Mouse (Mus musculus): Measurements from ENCODE around the gene Sept3.
"Not testable (repeated sequence)": the region's sequence is repeated elsewhere in the genome, so short reads cannot be mapped to it uniquely, and the experiment has no call there.

Gene Sept3

DNA sequence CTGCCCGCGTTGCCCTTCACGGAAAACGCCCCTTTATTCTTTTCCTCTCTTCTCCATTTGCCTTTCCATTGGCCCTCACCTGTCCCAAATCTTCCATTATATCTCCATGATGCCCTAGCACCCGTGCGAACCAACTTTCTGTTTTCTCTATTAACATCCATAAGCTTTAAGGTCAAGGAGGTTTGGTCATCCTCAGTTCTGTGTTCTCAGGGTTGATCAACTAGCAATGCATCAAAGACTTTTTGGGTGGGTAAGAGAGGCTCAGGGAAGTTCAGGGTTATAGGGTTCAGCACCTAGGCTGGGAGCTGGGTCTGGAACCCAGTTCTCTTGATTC, at the start of gene Sept3:
TSS of gene Sept3 (plus strand) at position 301 of the 334 bp plus-strand sequence.
- DNase-seq (ENCODE audit: low spot score): no peak

GRCm38 (mm10) chr15:82225769-82226168, 48.9 kb upstream of the Sept3 start:
- no peak for DNase-seq (ENCODE audit: low spot score)

- no peak for DNase-seq (ENCODE audit: low spot score)
Measured at GRCm38 (mm10) chr15:82229542-82230045, 45.1 kb upstream of the Sept3 start.

- no peak for DNase-seq (ENCODE audit: low spot score)
Measured at GRCm38 (mm10) chr15:82230098-82230611, 44.5 kb upstream of the Sept3 start.

GRCm38 (mm10) chr15:82231100-82231499, 43.6 kb upstream of the Sept3 start:
- no peak for DNase-seq (ENCODE audit: low spot score)

DNA sequence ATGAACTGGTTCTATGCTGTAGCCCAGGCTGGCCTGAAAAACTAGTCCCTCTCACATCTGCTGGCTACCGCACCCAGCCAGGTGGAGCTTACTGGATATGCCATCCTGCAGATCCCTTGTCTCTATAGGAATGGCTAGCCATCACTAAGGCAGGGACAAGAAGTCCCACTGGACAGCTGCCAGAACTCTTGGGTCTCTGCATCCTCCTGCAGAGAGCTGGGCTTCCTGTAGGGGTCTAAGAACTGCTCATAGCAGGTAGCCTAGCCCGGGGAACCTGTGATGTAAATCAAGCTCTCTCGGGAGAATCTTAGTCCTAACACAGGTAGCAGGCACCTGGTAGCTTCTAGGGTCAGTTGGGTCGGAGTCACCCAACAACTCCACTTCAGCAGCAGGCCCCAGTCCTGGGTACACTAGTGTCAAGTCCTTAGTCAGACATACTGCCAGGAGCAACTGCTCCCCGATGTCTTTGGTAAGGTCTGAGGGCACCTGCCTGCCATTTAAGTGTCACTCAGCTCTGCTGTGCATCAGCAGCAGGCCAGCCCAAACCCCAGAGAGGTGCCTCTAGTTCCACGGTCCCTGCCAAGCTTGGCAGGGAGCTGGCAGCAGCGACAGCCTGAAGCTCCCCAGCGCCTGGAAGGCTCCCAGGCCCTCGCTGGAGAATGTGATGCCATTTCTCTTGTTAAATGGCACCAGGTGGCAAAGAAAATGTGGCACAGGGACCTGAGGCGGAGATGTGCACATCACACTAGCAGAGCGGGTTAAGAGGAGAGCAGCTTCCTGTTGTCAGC, 42.9 kb upstream of the Sept3 start:
- no peak for DNase-seq (ENCODE audit: low spot score)

DNA sequence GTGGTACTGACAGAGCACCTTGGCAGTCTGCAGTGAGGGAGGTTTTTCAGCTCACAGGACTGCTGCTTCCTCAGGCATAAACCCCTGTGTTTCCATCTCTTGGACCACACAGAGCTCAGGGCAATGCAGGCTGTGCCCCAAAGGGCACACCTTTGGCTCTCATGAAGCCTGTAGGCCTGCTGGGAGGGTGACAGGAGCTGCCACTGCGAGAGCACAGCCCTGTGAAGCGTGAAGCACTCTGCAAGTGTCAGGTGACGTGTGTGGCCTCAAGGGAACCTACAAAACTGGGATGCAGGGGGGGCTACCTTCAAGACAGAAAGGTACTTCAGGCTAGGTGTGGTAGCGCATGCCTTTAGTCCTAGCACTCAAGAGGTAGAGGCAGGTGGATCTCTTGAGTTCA, 42.0 kb upstream of the Sept3 start:
- no peak for DNase-seq (ENCODE audit: low spot score)

GRCm38 (mm10) chr15:82235661-82236060, 39.0 kb upstream of the Sept3 start:
- DNase-seq (ENCODE audit: low spot score): no peak

DNA sequence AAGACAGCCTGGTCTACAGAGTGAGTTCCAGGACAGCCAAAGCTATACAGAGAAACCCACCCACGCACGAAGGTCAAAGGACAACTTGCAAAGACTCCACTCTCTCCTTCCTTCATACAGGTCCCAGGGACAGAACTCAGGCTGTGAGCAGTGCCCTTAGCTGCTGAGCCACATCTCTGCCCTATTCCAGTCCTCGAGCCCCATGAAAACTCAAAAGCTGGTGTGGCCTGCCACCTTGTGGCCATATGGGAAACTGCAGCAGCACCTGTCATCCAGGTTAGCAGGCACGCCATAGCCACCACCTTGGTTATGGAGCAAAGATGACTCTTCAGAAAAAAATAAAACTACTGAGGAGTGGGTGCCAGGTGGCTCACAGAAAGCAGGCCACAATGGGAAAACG, 38.1 kb upstream of the Sept3 start:
- DNase-seq (ENCODE audit: low spot score): peak; percentile 78

DNA sequence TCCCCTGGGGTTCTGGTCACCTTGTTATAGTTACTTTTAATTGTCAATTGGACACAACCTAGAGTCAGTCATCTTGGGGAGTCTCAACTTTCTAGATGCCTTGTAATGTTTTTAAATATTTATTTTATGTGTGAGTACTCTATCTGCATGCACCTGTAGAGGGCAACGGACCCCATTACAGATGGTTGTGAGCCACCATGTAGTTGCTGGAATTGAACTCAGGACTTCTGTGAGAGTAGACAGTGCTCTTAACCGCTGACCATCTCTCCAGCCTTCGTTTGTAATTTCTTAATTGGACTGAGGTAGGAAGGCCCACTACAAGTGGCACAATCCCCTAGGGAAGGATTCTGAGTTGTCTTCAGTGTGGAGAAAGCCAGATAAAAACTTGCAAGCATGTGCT, 31.4 kb upstream of the Sept3 start:
- no peak for DNase-seq (ENCODE audit: low spot score)

- no peak for DNase-seq (ENCODE audit: low spot score)
Measured at GRCm38 (mm10) chr15:82243742-82244114, 31.0 kb upstream of the Sept3 start.

DNA sequence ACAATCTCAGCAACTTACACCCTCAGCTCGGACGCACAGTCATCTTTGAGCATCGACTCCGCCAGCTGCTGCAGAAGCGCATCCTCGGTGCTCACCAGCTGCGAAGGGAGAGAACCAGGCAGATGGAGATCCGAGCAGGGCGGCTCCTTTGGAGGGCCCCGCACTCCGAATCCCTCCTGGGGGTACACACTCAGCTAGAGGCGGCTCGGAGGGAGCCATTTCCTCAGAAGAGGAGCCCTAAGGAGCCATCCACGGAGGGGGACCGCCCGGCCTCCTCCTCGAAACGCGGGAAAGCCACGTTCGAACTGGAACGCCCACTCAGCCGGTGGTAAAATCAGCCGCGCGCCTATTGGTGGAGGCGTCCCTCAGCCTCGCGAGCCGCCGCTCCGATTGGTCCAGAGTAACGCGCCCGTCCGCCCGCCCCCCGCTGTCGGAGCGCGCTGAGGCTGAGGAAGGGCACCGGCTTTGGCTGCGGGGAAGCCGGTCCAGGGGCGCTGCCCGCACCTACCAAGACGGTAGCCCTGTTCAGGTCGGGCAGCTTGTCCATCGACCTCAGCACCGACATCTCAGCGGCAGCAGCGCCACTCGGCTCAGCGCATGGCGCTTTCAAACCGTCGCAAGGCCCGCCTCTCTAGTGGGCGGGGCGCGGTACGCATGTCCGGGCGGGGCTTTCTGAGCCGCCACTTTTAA, 30.4 kb upstream of the Sept3 start, which contains the start of gene Cenpm:
TSS of gene Cenpm (minus strand) at position 634 of the 690 bp plus-strand sequence.
- DNase-seq (ENCODE audit: low spot score): peak; percentile 94

- not testable (repeated sequence) for DNase-seq (ENCODE audit: low spot score)
Measured at GRCm38 (mm10) chr15:82244805-82245161, 29.9 kb upstream of the Sept3 start.

- no peak for DNase-seq (ENCODE audit: low spot score)
Measured at GRCm38 (mm10) chr15:82247131-82247776, 27.4 kb upstream of the Sept3 start.

- DNase-seq (ENCODE audit: low spot score): no peak
Measured at GRCm38 (mm10) chr15:82251579-82251978, 23.1 kb upstream of the Sept3 start.

- no peak for DNase-seq (ENCODE audit: low spot score)
Measured at GRCm38 (mm10) chr15:82252097-82252496, 22.6 kb upstream of the Sept3 start, which contains the start of gene 1500009C09Rik. Gene 1500009C09Rik (plus strand): TSS chr15:82252397.

- no peak for DNase-seq (ENCODE audit: low spot score)
Measured at GRCm38 (mm10) chr15:82255248-82255647, 19.4 kb upstream of the Sept3 start.

DNA sequence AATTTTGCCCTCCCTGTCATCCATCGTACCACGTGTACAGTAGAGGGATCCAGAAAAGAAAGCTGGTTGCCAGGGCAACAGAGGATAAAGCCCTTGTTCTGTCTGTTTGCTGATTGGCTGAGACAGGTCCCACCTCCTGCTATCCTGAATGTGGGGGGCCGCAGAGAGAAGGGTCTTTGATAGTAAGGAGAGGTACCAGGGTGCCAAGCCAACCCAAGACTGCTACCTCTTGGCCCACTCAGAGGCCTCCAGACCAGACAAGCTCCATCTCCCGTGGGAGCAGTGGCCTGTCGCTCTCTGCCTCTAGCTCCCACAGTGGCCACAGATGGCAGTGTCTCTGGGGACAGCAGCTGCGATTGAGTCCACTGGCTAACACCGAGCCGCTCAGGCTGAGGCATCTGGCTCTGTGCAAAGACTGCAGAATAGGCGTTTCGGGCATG, 18.7 kb upstream of the Sept3 start:
- DNase-seq (ENCODE audit: low spot score): no peak

DNA sequence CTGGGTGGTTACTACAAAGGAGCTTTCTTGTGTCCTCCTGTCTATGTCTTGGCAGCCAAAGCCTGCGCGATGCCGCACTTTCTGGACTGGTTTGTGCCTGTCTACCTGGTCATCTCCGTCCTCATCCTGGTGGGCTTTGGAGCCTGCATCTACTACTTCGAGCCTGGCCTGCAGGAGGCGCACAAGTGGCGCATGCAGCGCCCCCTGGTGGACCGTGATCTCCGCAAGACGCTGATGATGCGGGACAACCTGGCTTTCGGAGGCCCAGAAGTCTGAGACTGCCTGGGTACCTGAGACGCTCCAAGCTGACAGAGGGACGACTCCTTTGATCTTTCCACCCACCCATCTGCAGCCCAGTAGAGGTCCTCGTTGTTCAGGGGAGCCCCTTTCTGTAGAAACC, 15.2 kb upstream of the Sept3 start:
- peak; percentile 55 for DNase-seq (ENCODE audit: low spot score)

- DNase-seq (ENCODE audit: low spot score): peak; percentile 41
Measured at GRCm38 (mm10) chr15:82266356-82266755, 8.3 kb upstream of the Sept3 start.

GRCm38 (mm10) chr15:82268185-82268584, 6.5 kb upstream of the Sept3 start:
- no peak for DNase-seq (ENCODE audit: low spot score)

DNA sequence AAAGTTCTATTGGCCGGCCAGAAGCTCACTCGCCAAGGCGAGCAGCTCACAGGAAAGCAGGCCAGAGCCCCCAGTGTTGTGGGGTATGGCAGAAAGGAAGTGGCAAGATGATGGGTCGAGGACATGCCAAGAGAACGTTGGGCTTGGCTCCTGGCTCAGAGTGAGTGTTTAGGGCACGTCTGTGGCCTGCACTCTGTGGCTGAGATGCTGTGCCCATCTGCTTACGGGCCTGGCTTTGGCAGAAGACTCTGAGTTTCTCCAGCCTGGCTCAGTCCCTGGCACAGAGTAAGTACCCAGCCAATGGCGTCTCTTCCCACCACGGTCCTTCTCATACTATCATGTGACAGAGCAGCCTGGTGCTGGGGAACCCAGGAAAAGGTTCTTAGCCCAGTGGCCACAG, 5.9 kb upstream of the Sept3 start:
- DNase-seq (ENCODE audit: low spot score): no peak

DNA sequence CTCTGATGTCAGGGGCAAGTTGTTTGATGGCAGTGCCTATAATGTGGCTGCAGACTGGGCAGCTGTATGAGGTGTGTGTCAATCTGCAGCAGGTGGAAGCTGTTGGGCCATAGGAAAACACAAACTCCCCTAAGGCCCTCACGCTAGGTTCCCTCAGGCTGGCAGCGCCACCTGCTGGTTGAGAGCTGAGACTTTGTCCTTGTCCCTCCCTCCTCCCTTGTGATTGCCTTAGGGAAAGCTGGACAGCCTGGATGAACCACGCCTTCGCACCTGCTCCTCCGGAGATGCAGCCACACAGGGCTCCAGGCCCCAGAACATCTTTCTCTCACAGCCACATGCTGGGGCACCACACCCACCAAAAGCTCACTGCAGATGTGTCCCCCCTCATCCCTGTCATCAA, 3.5 kb upstream of the Sept3 start:
- peak; percentile 34 for DNase-seq (ENCODE audit: low spot score)
